Mouse (Mus musculus) neural tube, embryonic 14.5 days (tissue): ENCODE measurements at regions not wholly inside any gene's neighbourhood (a gene's known extent, or its start where the extent isn't known, plus 50 kb on each side); places are given as distances from the start of the nearest gene placed in this dataset.

ENCODE experiments used
- ATAC-seq: fragments of 200-750 bp; cut with Nextera tagmentation; 2 replicates; pipeline ENCODE4 v1.8.0; 2017; ENCODE audit warnings: low read depth, mild to moderate bottlenecking, moderate TSS enrichment, moderate library complexity
- H3K27ac ChIP-seq: fragments of 300-500 bp; sonication (generic); 2 replicates; pipeline ENCODE4 v1.5.1; 2014; ENCODE audit warnings: low read depth, mild to moderate bottlenecking, control low read depth, low read length, moderate library complexity, mixed read lengths
- H3K27me3 ChIP-seq: fragments of 300-500 bp; sonication (generic); 2 replicates; pipeline ENCODE4 v1.6.1; 2014; ENCODE audit warnings: low read length; ENCODE audit not compliant: control insufficient read depth, insufficient read depth
- H3K36me3 ChIP-seq: fragments of 300-500 bp; sonication (generic); 2 replicates; pipeline ENCODE4 v1.6.1; 2014; ENCODE audit warnings: low read length, mixed read lengths; ENCODE audit not compliant: control insufficient read depth, insufficient read depth
- H3K4me1 ChIP-seq: fragments of 300-500 bp; sonication (generic); 2 replicates; pipeline ENCODE4 v1.6.1; 2014; ENCODE audit warnings: low read length; ENCODE audit not compliant: control insufficient read depth, insufficient read depth
- H3K4me2 ChIP-seq: fragments of 300-500 bp; sonication (generic); 2 replicates; pipeline ENCODE4 v1.6.1; 2014; ENCODE audit warnings: mild to moderate bottlenecking, low read depth, low read length, control low read depth
- H3K4me3 ChIP-seq: fragments of 300-500 bp; sonication (generic); 2 replicates; pipeline ENCODE4 v1.5.1; 2014; ENCODE audit warnings: low read depth, low read length, control low read depth, mixed read lengths
- H3K9ac ChIP-seq: fragments of 300-500 bp; sonication (generic); replicated peaks from 2 replicates; pipeline ENCODE4 v1.6.1; 2014; ENCODE audit warnings: low read depth, mild to moderate bottlenecking, control low read depth, low read length, mixed read lengths
- H3K9me3 ChIP-seq: fragments of 300-500 bp; sonication (generic); 2 replicates; pipeline ENCODE4 v1.6.1; 2016; ENCODE audit warnings: low read length; ENCODE audit not compliant: control insufficient read depth
- WGBS: fragments of 180-500 bp; shearing (Covaris S2); extraction: QIAGEN DNeasy Blood & Tissue Kit; methylation state at CpG from one replicate; pipeline ENCODE4 v1.1.7; 2014; 5-methylcytosine and 5-hydroxymethylcytosine counted together

- H3K4me3 ChIP-seq, result no peak overlapping the region
- 63% methylated on average over 6 of the region's 6 CpGs for WGBS
- H3K4me2 ChIP-seq, result no peak overlapping the region
- no peaks in the 10 kb centered on the region for H3K36me3 ChIP-seq
- no peak for ATAC-seq
- H3K9me3 ChIP-seq, result no peaks in the 10 kb centered on the region
- no peaks in the 10 kb centered on the region for H3K27me3 ChIP-seq
- H3K9ac ChIP-seq, result no peak overlapping the region
- H3K27ac ChIP-seq, result no peak overlapping the region
- no peaks in the 10 kb centered on the region for H3K4me1 ChIP-seq
Observed at GRCm38 (mm10) chr7:69740495-69740894, 626.0 kb downstream of the Nr2f2 start.

GRCm38 (mm10) chr7:69738998-69739397 lies 627.5 kb downstream of the Nr2f2 start:
- Histone ChIP-seq H3K27ac (no peak overlapping the region), H3K27me3 (no peaks in the 10 kb centered on the region), H3K9ac (no peak overlapping the region), H3K9me3 (no peaks in the 10 kb centered on the region), H3K4me3 (no peak overlapping the region), H3K4me1 (no peaks in the 10 kb centered on the region), H3K36me3 (no peaks in the 10 kb centered on the region), H3K4me2 (no peak overlapping the region)
- ATAC-seq, result no peak
- WGBS, result 82% methylated on average over 7 of the region's 7 CpGs

GRCm38 (mm10) chr7:69715081-69715480 lies 651.5 kb downstream of the Nr2f2 start:
- no peak overlapping the region for H3K4me2 ChIP-seq
- H3K9ac ChIP-seq, result no peak overlapping the region
- no peak for ATAC-seq
- H3K9me3 ChIP-seq, result no peaks in the 10 kb centered on the region
- H3K27me3 ChIP-seq, result no peaks in the 10 kb centered on the region
- no peak overlapping the region for H3K27ac ChIP-seq
- WGBS, result 92% methylated on average over 5 of the region's 5 CpGs
- H3K4me1 ChIP-seq, result no peaks in the 10 kb centered on the region
- H3K36me3 ChIP-seq, result no peaks in the 10 kb centered on the region
- H3K4me3 ChIP-seq, result no peak overlapping the region

- Histone ChIP-seq H3K4me3 (no peak overlapping the region), H3K9ac (no peak overlapping the region), H3K27ac (no peak overlapping the region), H3K36me3 (no peaks in the 10 kb centered on the region), H3K4me2 (no peak overlapping the region), H3K9me3 (no peaks in the 10 kb centered on the region), H3K27me3 (no peaks in the 10 kb centered on the region), H3K4me1 (no peaks in the 10 kb centered on the region)
- 88% methylated on average over 1 of the region's 1 CpGs for WGBS
- no peak for ATAC-seq
Observed at GRCm38 (mm10) chr7:69670211-69670610, 696.3 kb downstream of the Nr2f2 start.

GRCm38 (mm10) chr7:69655583-69655982 lies 711.0 kb downstream of the Nr2f2 start:
- Histone ChIP-seq H3K27ac (no peak overlapping the region), H3K9ac (no peak overlapping the region), H3K27me3 (no peaks in the 10 kb centered on the region), H3K4me1 (no peaks in the 10 kb centered on the region), H3K36me3 (no peaks in the 10 kb centered on the region), H3K4me2 (no peak overlapping the region), H3K9me3 (no peaks in the 10 kb centered on the region), H3K4me3 (no peak overlapping the region)
- WGBS, result 19% methylated on average over 9 of the region's 9 CpGs
- no peak for ATAC-seq

GRCm38 (mm10) chr7:69645449-69645848 lies 721.1 kb downstream of the Nr2f2 start:
- 64% methylated on average over 6 of the region's 6 CpGs for WGBS
- no peak overlapping the region for H3K27ac ChIP-seq
- no peaks in the 10 kb centered on the region for H3K36me3 ChIP-seq
- no peak overlapping the region for H3K4me2 ChIP-seq
- no peaks in the 10 kb centered on the region for H3K9me3 ChIP-seq
- no peak overlapping the region for H3K4me3 ChIP-seq
- no peaks in the 10 kb centered on the region for H3K4me1 ChIP-seq
- ATAC-seq, result no peak
- H3K27me3 ChIP-seq, result no peaks in the 10 kb centered on the region
- H3K9ac ChIP-seq, result no peak overlapping the region

GRCm38 (mm10) chr7:69641652-69642051 lies 724.9 kb downstream of the Nr2f2 start:
- H3K36me3 ChIP-seq, result no peaks in the 10 kb centered on the region
- no peak for ATAC-seq
- H3K27ac ChIP-seq, result no peak overlapping the region
- no peaks in the 10 kb centered on the region for H3K4me1 ChIP-seq
- H3K9ac ChIP-seq, result no peak overlapping the region
- WGBS, result 29% methylated on average over 9 of the region's 9 CpGs
- no peak overlapping the region for H3K4me2 ChIP-seq
- H3K4me3 ChIP-seq, result no peak overlapping the region
- no peaks in the 10 kb centered on the region for H3K27me3 ChIP-seq
- H3K9me3 ChIP-seq, result no peaks in the 10 kb centered on the region

- no peaks in the 10 kb centered on the region for H3K4me1 ChIP-seq
- H3K9ac ChIP-seq, result no peak overlapping the region
- no peaks in the 10 kb centered on the region for H3K36me3 ChIP-seq
- ATAC-seq, result no peak
- no peak overlapping the region for H3K27ac ChIP-seq
- H3K27me3 ChIP-seq, result no peaks in the 10 kb centered on the region
- H3K4me3 ChIP-seq, result no peak overlapping the region
- 59% methylated on average over 3 of the region's 3 CpGs for WGBS
- H3K4me2 ChIP-seq, result no peak overlapping the region
- H3K9me3 ChIP-seq, result no peaks in the 10 kb centered on the region
Observed at GRCm38 (mm10) chr7:69599866-69600265, 766.7 kb downstream of the Nr2f2 start.

GRCm38 (mm10) chr7:69585716-69586115 lies 780.8 kb downstream of the Nr2f2 start:
- ATAC-seq, result no peak
- Histone ChIP-seq H3K9me3 (no peaks in the 10 kb centered on the region), H3K4me3 (no peak overlapping the region), H3K4me2 (no peak overlapping the region), H3K36me3 (no peaks in the 10 kb centered on the region), H3K9ac (no peak overlapping the region), H3K4me1 (no peaks in the 10 kb centered on the region), H3K27me3 (no peaks in the 10 kb centered on the region), H3K27ac (no peak overlapping the region)
- WGBS, result 38% methylated on average over 6 of the region's 6 CpGs

- H3K27me3 ChIP-seq, result no peaks in the 10 kb centered on the region
- H3K36me3 ChIP-seq, result no peaks in the 10 kb centered on the region
- no peak overlapping the region for H3K9ac ChIP-seq
- no peaks in the 10 kb centered on the region for H3K4me1 ChIP-seq
- WGBS, result 78% methylated on average over 4 of the region's 4 CpGs
- no peak overlapping the region for H3K4me2 ChIP-seq
- no peak for ATAC-seq
- H3K27ac ChIP-seq, result no peak overlapping the region
- H3K9me3 ChIP-seq, result no peaks in the 10 kb centered on the region
- H3K4me3 ChIP-seq, result no peak overlapping the region
Observed at GRCm38 (mm10) chr7:69585131-69585530, 781.4 kb downstream of the Nr2f2 start.
